ENCODE assay signal across 14 mouse cellular contexts in genomic region chr17:31486616-31487198, GRCm38 (mm10). TPM values are rescaled to one million over a fixed set of nuclear protein-coding genes. Genes with fewer than 3 reads are reported as not detected.
DNase-seq lines count a peak whose midpoint lies in the region; ATAC-seq and TF ChIP-seq lines count a peak whose summit lies in the region.
"Had no signal": no experiment of that assay in that cellular context is flagged by ENCODE, and none has a peak within 500 bp of the region (broad histone marks: within the 10 kb centered on the region; RNA-seq: fewer than 3 reads in every experiment).

No protein-coding gene starts in this region.

- no peaks in the 10 kb centered on the region for H3K27me3 ChIP-seq in forebrain, embryonic 10.5 days (ENCODE audit: poor library complexity, severe bottlenecking)
- no peaks in the 10 kb centered on the region for H3K27me3 ChIP-seq in forebrain, embryonic 16.5 days (replicated peaks; ENCODE audit: control insufficient read depth, insufficient read depth, low read length)
- H3K27me3 ChIP-seq in forebrain, embryonic 11.5 days (ENCODE audit: control insufficient read depth, insufficient read depth, low read length): no peaks in the 10 kb centered on the region
- no peaks in the 10 kb centered on the region for H3K27me3 ChIP-seq in hindbrain, embryonic 16.5 days (replicated peaks; ENCODE audit: control insufficient read depth, insufficient read depth, low read length)
- no peaks in the 10 kb centered on the region for H3K27me3 ChIP-seq in midbrain, postnatal 0 days (ENCODE audit: insufficient read depth, low read length)

- peak overlapping the region; percentile 42; the same call in 1 of the 2 replicates for H3K27ac ChIP-seq in forebrain, embryonic 10.5 days
- no peak overlapping the region for H3K27ac ChIP-seq in forebrain, embryonic 16.5 days (ENCODE audit: low read length)
- no peak overlapping the region for H3K27ac ChIP-seq in forebrain, embryonic 11.5 days (ENCODE audit: low read depth, low read length)
- H3K27ac ChIP-seq in hindbrain, embryonic 16.5 days (ENCODE audit: low read depth, low read length): peak overlapping the region; percentile 66
- H3K27ac ChIP-seq in midbrain, postnatal 0 days (ENCODE audit: low read depth, low read length): peak overlapping the region; percentile 26
- H3K27ac ChIP-seq: heart, adult 2 months had no signal

- H3K4me3 ChIP-seq in forebrain, embryonic 10.5 days: no peak overlapping the region
- no peak overlapping the region for H3K4me3 ChIP-seq in forebrain, embryonic 16.5 days (replicated peaks; ENCODE audit: low read length)
- no peak overlapping the region for H3K4me3 ChIP-seq in forebrain, embryonic 11.5 days (ENCODE audit: low read depth, low read length)
- H3K4me3 ChIP-seq in hindbrain, embryonic 16.5 days (ENCODE audit: low read length): no peak overlapping the region
- H3K4me3 ChIP-seq in midbrain, postnatal 0 days (ENCODE audit: low read depth, low read length): no peak overlapping the region
- H3K4me3 ChIP-seq: heart, adult 2 months had no signal

- no peaks in the 10 kb centered on the region for H3K36me3 ChIP-seq in forebrain, embryonic 10.5 days (replicated peaks)
- H3K36me3 ChIP-seq in forebrain, embryonic 16.5 days (ENCODE audit: control insufficient read depth, insufficient read depth): no peaks in the 10 kb centered on the region
- H3K36me3 ChIP-seq in forebrain, embryonic 11.5 days (ENCODE audit: control insufficient read depth, insufficient read depth, low read length): no peaks in the 10 kb centered on the region
- H3K36me3 ChIP-seq in hindbrain, embryonic 16.5 days (ENCODE audit: control insufficient read depth, insufficient read depth, low read length): no peaks in the 10 kb centered on the region
- H3K36me3 ChIP-seq in midbrain, postnatal 0 days (ENCODE audit: insufficient read depth, low read length): no peaks in the 10 kb centered on the region

- no peak for TF ChIP-seq CTCF in midbrain, postnatal 0 days (IDR thresholded peaks at IDR 0.05)

- no peaks in the 10 kb centered on the region for H3K9me3 ChIP-seq in forebrain, embryonic 10.5 days
- H3K9me3 ChIP-seq in forebrain, embryonic 16.5 days (ENCODE audit: control insufficient read depth, low read length): no peaks in the 10 kb centered on the region
- H3K9me3 ChIP-seq in forebrain, embryonic 11.5 days (ENCODE audit: control insufficient read depth, low read length): no peaks in the 10 kb centered on the region
- H3K9me3 ChIP-seq in hindbrain, embryonic 16.5 days (ENCODE audit: control insufficient read depth, low read length): no peaks in the 10 kb centered on the region
- no peaks in the 10 kb centered on the region for H3K9me3 ChIP-seq in midbrain, postnatal 0 days (ENCODE audit: low read length)

- DNase-seq in forebrain, embryonic 10.5 days (ENCODE audit: extremely low spot score, low spot score): no peak
- no peak for DNase-seq in forebrain, embryonic 11.5 days (ENCODE audit: low spot score)
- DNase-seq in midbrain, postnatal 0 days (ENCODE audit: low spot score): peak; percentile 53
- DNase-seq in gastrocnemius, postnatal 10 days: no peak
- DNase-seq: cerebellum, adult 11-12 months; heart, adult 2 months; heart, postnatal 10 days; layer of hippocampus, postnatal 36 days; liver, postnatal 0 days had no signal

- H3K4me2 ChIP-seq in forebrain, embryonic 16.5 days (ENCODE audit: low read length): no peak overlapping the region
- H3K4me2 ChIP-seq in forebrain, embryonic 11.5 days (ENCODE audit: low read depth, low read length, severe bottlenecking): no peak overlapping the region
- H3K4me2 ChIP-seq in hindbrain, embryonic 16.5 days (ENCODE audit: low read length): no peak overlapping the region
- no peak overlapping the region for H3K4me2 ChIP-seq in midbrain, postnatal 0 days (ENCODE audit: low read depth, low read length, poor library complexity, severe bottlenecking)

- WGBS in forebrain, embryonic 10.5 days: 75% methylated on average over 10 of the region's 10 CpGs
- 66% methylated on average over 10 of the region's 10 CpGs for WGBS in forebrain, embryonic 16.5 days
- WGBS in forebrain, embryonic 11.5 days: 69% methylated on average over 10 of the region's 10 CpGs
- WGBS in hindbrain, embryonic 16.5 days: 67% methylated on average over 10 of the region's 10 CpGs
- WGBS in midbrain, postnatal 0 days: 54% methylated on average over 10 of the region's 10 CpGs

- no peak for ATAC-seq in forebrain, embryonic 16.5 days
- ATAC-seq in forebrain, embryonic 11.5 days (replicated peaks; ENCODE audit: low FRiP score): no peak
- ATAC-seq in hindbrain, embryonic 16.5 days: peak; percentile 62
- ATAC-seq in midbrain, postnatal 0 days (ENCODE audit: low FRiP score): 0 out of 2 replicates have a peak, but pooled peaks have one; percentile 20
- ATAC-seq in granulocyte monocyte progenitor cell, adult 5-6 weeks (replicated peaks; ENCODE audit: poor library complexity, severe bottlenecking): no peak
- no peak for ATAC-seq in megakaryocyte-erythroid progenitor cell, adult 5-6 weeks (replicated peaks; ENCODE audit: low FRiP score, low TSS enrichment, poor library complexity, severe bottlenecking)
- ATAC-seq: liver, postnatal 0 days; Patski had no signal

- no peak overlapping the region for H3K9ac ChIP-seq in forebrain, embryonic 16.5 days (replicated peaks; ENCODE audit: low read depth, low read length)
- peak overlapping the region; percentile 0; the same call in 1 of the 2 replicates for H3K9ac ChIP-seq in forebrain, embryonic 11.5 days (ENCODE audit: low read length)
- H3K9ac ChIP-seq in hindbrain, embryonic 16.5 days (ENCODE audit: low read depth, low read length): no peak overlapping the region
- 0 out of 2 replicates have a peak overlapping the region, but pooled peaks have one; percentile 8 for H3K9ac ChIP-seq in midbrain, postnatal 0 days (replicated peaks; ENCODE audit: low read length, poor library complexity, severe bottlenecking)

- peaks cover 20% of the 10 kb centered on the region for H3K4me1 ChIP-seq in forebrain, embryonic 10.5 days
- 0 out of 2 replicates have a peak, but pooled peaks cover 2% of the 10 kb centered on the region for H3K4me1 ChIP-seq in forebrain, embryonic 16.5 days (replicated peaks; ENCODE audit: control insufficient read depth, insufficient read depth, low read length)
- no peaks in the 10 kb centered on the region; the same call in 1 of the 2 replicates for H3K4me1 ChIP-seq in forebrain, embryonic 11.5 days (replicated peaks; ENCODE audit: control insufficient read depth, insufficient read depth, low read length)
- no peaks in the 10 kb centered on the region; the same call in none of the 2 replicates for H3K4me1 ChIP-seq in hindbrain, embryonic 16.5 days (ENCODE audit: control insufficient read depth, insufficient read depth, low read depth, low read length)
- peaks cover 4% of the 10 kb centered on the region for H3K4me1 ChIP-seq in midbrain, postnatal 0 days (ENCODE audit: insufficient read depth, low read length)

RNA-seq across cellular contexts. Expression of gene Wdr4, which starts 33.1 kb away (rescaled TPM):
- polyA plus RNA-seq in forebrain, embryonic 10.5 days (2016; fragmentation: Nextera tagmentation; extraction: Ambion mirVana): 78.5 and 81.3 TPM in 2 replicates
- polyA plus RNA-seq in forebrain, embryonic 16.5 days (2015; fragmentation: Nextera tagmentation; extraction: Ambion mirVana): 39.4 and 43.8 TPM in 2 replicates
- polyA plus RNA-seq in forebrain, embryonic 11.5 days (2014; fragmentation: Nextera tagmentation; extraction: Ambion mirVana): 48.9 and 49.3 TPM in 2 replicates
- polyA plus RNA-seq in hindbrain, embryonic 16.5 days (2015; fragmentation: Nextera tagmentation; extraction: Ambion mirVana): 38.1 and 41.2 TPM in 2 replicates
- 66.0 and 66.8 TPM in 2 replicates for total RNA-seq in midbrain, postnatal 0 days (2014; rRNA removed)
- 27.0 and 29.3 TPM in 2 replicates for polyA plus RNA-seq in midbrain, postnatal 0 days (2015; fragmentation: Nextera tagmentation; extraction: Ambion mirVana)
- 10 to 100 TPM in 1 of 2 experiments, 1 to 10 TPM in 1; 8.9 to 11.0 TPM for total RNA-seq in gastrocnemius, postnatal 10 days (2021)
- total RNA-seq in granulocyte monocyte progenitor cell, adult 5-6 weeks (2014; fragmentation: Nextera tagmentation): 14.6 and 31.9 TPM in 2 replicates
- 17.0 and 20.8 TPM in 2 replicates for total RNA-seq in granulocyte monocyte progenitor cell, adult 5-6 weeks (2017)
- 38.3 and 47.6 TPM in 2 replicates for total RNA-seq in megakaryocyte-erythroid progenitor cell, adult 5-6 weeks (2014; fragmentation: Nextera tagmentation)
- total RNA-seq in megakaryocyte-erythroid progenitor cell, adult 5-6 weeks (2017): 18.1 and 62.9 TPM in 2 replicates

RNA-seq across cellular contexts. Expression of gene Ndufv3, which starts 33.2 kb away (rescaled TPM):
- 214 and 224 TPM in 2 replicates for polyA plus RNA-seq in forebrain, embryonic 10.5 days (2016; fragmentation: Nextera tagmentation; extraction: Ambion mirVana)
- polyA plus RNA-seq in forebrain, embryonic 16.5 days (2015; fragmentation: Nextera tagmentation; extraction: Ambion mirVana): 294 and 316 TPM in 2 replicates
- 225 and 246 TPM in 2 replicates for polyA plus RNA-seq in forebrain, embryonic 11.5 days (2014; fragmentation: Nextera tagmentation; extraction: Ambion mirVana)
- polyA plus RNA-seq in hindbrain, embryonic 16.5 days (2015; fragmentation: Nextera tagmentation; extraction: Ambion mirVana): 431 and 478 TPM in 2 replicates
- total RNA-seq in midbrain, postnatal 0 days (2014; rRNA removed): 221 and 257 TPM in 2 replicates
- polyA plus RNA-seq in midbrain, postnatal 0 days (2015; fragmentation: Nextera tagmentation; extraction: Ambion mirVana): 513 and 552 TPM in 2 replicates
- 100 to 1,000 TPM; 426 to 454 TPM for total RNA-seq in gastrocnemius, postnatal 10 days (2021)
- total RNA-seq in granulocyte monocyte progenitor cell, adult 5-6 weeks (2014; fragmentation: Nextera tagmentation): 195 and 260 TPM in 2 replicates
- 207 and 212 TPM in 2 replicates for total RNA-seq in granulocyte monocyte progenitor cell, adult 5-6 weeks (2017)
- 142 and 209 TPM in 2 replicates for total RNA-seq in megakaryocyte-erythroid progenitor cell, adult 5-6 weeks (2014; fragmentation: Nextera tagmentation)
- total RNA-seq in megakaryocyte-erythroid progenitor cell, adult 5-6 weeks (2017): 217 and 233 TPM in 2 replicates

Comparison
In these comparisons a context has a peak if more than half of its experiments do, and no peak if none do; other contexts are left out.
1. H3K27ac ChIP-seq: peak in forebrain, embryonic 10.5 days (single experiment), hindbrain, embryonic 16.5 days (single experiment) and midbrain, postnatal 0 days (single experiment); none in forebrain, embryonic 16.5 days (single experiment) and forebrain, embryonic 11.5 days (single experiment).
2. H3K9ac ChIP-seq: peak in forebrain, embryonic 11.5 days (single experiment) and midbrain, postnatal 0 days (single experiment); none in forebrain, embryonic 16.5 days (single experiment) and hindbrain, embryonic 16.5 days (single experiment).
3. ATAC-seq: peak in hindbrain, embryonic 16.5 days (single experiment) and midbrain, postnatal 0 days (single experiment); none in forebrain, embryonic 16.5 days (single experiment), forebrain, embryonic 11.5 days (single experiment), granulocyte monocyte progenitor cell, adult 5-6 weeks (single experiment) and megakaryocyte-erythroid progenitor cell, adult 5-6 weeks (single experiment).